ENCODE assay signal across 8 mouse cellular contexts in genomic region chr9:25252759-25253477, GRCm38 (mm10). TPM values are rescaled to one million over a fixed set of nuclear protein-coding genes. Genes with fewer than 3 reads are reported as not detected.
A peak's percentile ranks its signal among the peaks of the same experiment; 100 is the strongest.
DNase-seq lines count a peak whose midpoint lies in the region; ATAC-seq lines count a peak whose summit lies in the region.

No protein-coding gene starts in this region.

- H3K27ac ChIP-seq in lung, embryonic 16.5 days (ENCODE audit: low read length): peak overlapping the region; percentile 98

- H3K4me2 ChIP-seq in lung, embryonic 16.5 days (ENCODE audit: low read depth, low read length): peak overlapping the region; percentile 51

- no peaks in the 10 kb centered on the region for H3K36me3 ChIP-seq in lung, embryonic 16.5 days (ENCODE audit: control insufficient read depth, insufficient read depth, low read length)

- no peaks in the 10 kb centered on the region for H3K27me3 ChIP-seq in lung, embryonic 16.5 days (ENCODE audit: control insufficient read depth, insufficient read depth, low read depth, low read length)

- under 1% methylated on average over 38 of the region's 78 CpGs for WGBS in lung, embryonic 16.5 days

- H3K4me3 ChIP-seq in lung, embryonic 16.5 days (ENCODE audit: low read length): peak overlapping the region; percentile 100

- H3K9me3 ChIP-seq in lung, embryonic 16.5 days (ENCODE audit: control insufficient read depth, low read length): no peaks in the 10 kb centered on the region

- H3K4me1 ChIP-seq in lung, embryonic 16.5 days (replicated peaks; ENCODE audit: control insufficient read depth, insufficient read depth, low read length): peaks cover 7% of the 10 kb centered on the region

- DNase-seq in R1 (ENCODE audit: low read depth, low spot score): peak; percentile 59
- DNase-seq in cerebellum, adult 8-10 months: peak; percentile 68
- DNase-seq in forelimb bud, embryonic 11.5 days (ENCODE audit: low read depth, low spot score): peak; percentile 32
- peak; percentile 81 for DNase-seq in heart, postnatal 4 days
- peak; percentile 61 for DNase-seq in layer of hippocampus, adult 9-11 months
- peak; percentile 17 for DNase-seq in ovary, adult 18-20 months (ENCODE audit: low spot score)
- DNase-seq in urinary bladder, postnatal 10 days (ENCODE audit: low spot score): peak; percentile 12

- peak; percentile 46 for ATAC-seq in lung, embryonic 16.5 days (ENCODE audit: low read depth)

- peak overlapping the region; percentile 100 for H3K9ac ChIP-seq in lung, embryonic 16.5 days (ENCODE audit: low read length)

RNA-seq across cellular contexts. Expression of gene Sept7, which starts 0.7 kb away (rescaled TPM):
- total RNA-seq in heart, postnatal 4 days (2021): 100 to 1,000 TPM; 202 to 208 TPM
- 302 and 327 TPM in 2 replicates for polyA plus RNA-seq in lung, embryonic 16.5 days (2015; fragmentation: Nextera tagmentation; extraction: Ambion mirVana)

Comparison
In these comparisons a context has a peak if more than half of its experiments do, and no peak if none do; other contexts are left out.
1. Peak in every context shown above with its lines: DNase-seq, ATAC-seq, H3K4me3 ChIP-seq and H3K27ac ChIP-seq.
2. DNase-seq: peak in every context shown above with its lines; median percentile 81 in heart, postnatal 4 days; 68 in cerebellum, adult 8-10 months; 61 in layer of hippocampus, adult 9-11 months; 59 in R1; 32 in forelimb bud, embryonic 11.5 days; 17 in ovary, adult 18-20 months; 12 in urinary bladder, postnatal 10 days.